Comparison of ENCODE assay signal across 13 mouse cellular contexts in genomic region chr7:66936042-66936755, GRCm38 (mm10).
DNase-seq lines count a peak whose midpoint lies in the region; ATAC-seq and TF ChIP-seq lines count a peak whose summit lies in the region.
"Had no signal": no experiment of that assay in that cellular context is flagged by ENCODE, and none has a peak within 500 bp of the region (broad histone marks: within the 10 kb centered on the region; RNA-seq: fewer than 3 reads in every experiment).

No protein-coding gene starts in this region.

- H3K4me3 ChIP-seq in forebrain, embryonic 11.5 days (ENCODE audit: low read depth, low read length) = no peak overlapping the region
- no peak overlapping the region for H3K4me3 ChIP-seq in forebrain, embryonic 10.5 days
- H3K4me3 ChIP-seq: midbrain, embryonic 15.5 days had no signal

- H3K4me1 ChIP-seq in forebrain, embryonic 11.5 days (replicated peaks; ENCODE audit: control insufficient read depth, insufficient read depth, low read length) = no peaks in the 10 kb centered on the region
- H3K4me1 ChIP-seq in forebrain, embryonic 10.5 days = peaks cover 44% of the 10 kb centered on the region

- no peak for ATAC-seq in forebrain, embryonic 11.5 days (replicated peaks; ENCODE audit: low FRiP score)
- ATAC-seq: inflammation-experienced regulatory T-cells, adult 6 months; midbrain, embryonic 15.5 days; Patski had no signal

- no peaks in the 10 kb centered on the region for H3K36me3 ChIP-seq in forebrain, embryonic 11.5 days (ENCODE audit: control insufficient read depth, insufficient read depth, low read length)
- H3K36me3 ChIP-seq in forebrain, embryonic 10.5 days (replicated peaks) = no peaks in the 10 kb centered on the region
- H3K36me3 ChIP-seq: midbrain, embryonic 15.5 days had no signal

- TF ChIP-seq CTCF in brain, embryonic 14.5 days (IDR thresholded peaks at IDR 0.05; ENCODE audit: borderline replicate concordance, extremely low read depth, insufficient read depth, insufficient read length) = no peak

- peak; percentile 36 for DNase-seq in forebrain, embryonic 11.5 days (ENCODE audit: low spot score)
- no peak for DNase-seq in forebrain, embryonic 10.5 days (ENCODE audit: extremely low spot score, low spot score)
- DNase-seq in kidney, postnatal 4 days = peak; percentile 22 to 30
- DNase-seq in kidney, adult 18-20 months = no peak
- peak; percentile 74 for DNase-seq in brain, embryonic 14.5 days (ENCODE audit: low read depth)
- DNase-seq in lung, postnatal 14 days = peak; percentile 46
- no peak for DNase-seq in urinary bladder, adult 18-20 months (ENCODE audit: low spot score in 2 of 2)
- no peak for DNase-seq in adrenal gland, adult 2 months
- DNase-seq: B cell, adult 2 months; liver had no signal

- TF ChIP-seq POLR2A in brain, embryonic 14.5 days (IDR thresholded peaks at IDR 0.05; ENCODE audit: borderline replicate concordance, extremely low read depth, insufficient read depth, insufficient read length, poor library complexity, severe bottlenecking) = no peak

- no peak overlapping the region for H3K4me2 ChIP-seq in forebrain, embryonic 11.5 days (ENCODE audit: low read depth, low read length, severe bottlenecking)
- H3K4me2 ChIP-seq: midbrain, embryonic 15.5 days had no signal

- no peak overlapping the region for H3K27ac ChIP-seq in forebrain, embryonic 11.5 days (ENCODE audit: low read depth, low read length)
- no peak overlapping the region for H3K27ac ChIP-seq in forebrain, embryonic 10.5 days
- H3K27ac ChIP-seq: midbrain, embryonic 15.5 days had no signal

- WGBS in forebrain, embryonic 11.5 days = 82% methylated on average over 8 of the region's 8 CpGs
- WGBS in forebrain, embryonic 10.5 days = 87% methylated on average over 8 of the region's 8 CpGs

- no peaks in the 10 kb centered on the region for H3K27me3 ChIP-seq in forebrain, embryonic 11.5 days (ENCODE audit: control insufficient read depth, insufficient read depth, low read length)
- no peaks in the 10 kb centered on the region for H3K27me3 ChIP-seq in forebrain, embryonic 10.5 days (ENCODE audit: poor library complexity, severe bottlenecking)
- H3K27me3 ChIP-seq: midbrain, embryonic 15.5 days; Patski had no signal

- no peak overlapping the region for H3K9ac ChIP-seq in forebrain, embryonic 11.5 days (ENCODE audit: low read length)
- H3K9ac ChIP-seq: midbrain, embryonic 15.5 days had no signal

- no peaks in the 10 kb centered on the region for H3K9me3 ChIP-seq in forebrain, embryonic 11.5 days (ENCODE audit: control insufficient read depth, low read length)
- no peaks in the 10 kb centered on the region for H3K9me3 ChIP-seq in forebrain, embryonic 10.5 days
- H3K9me3 ChIP-seq: midbrain, embryonic 15.5 days had no signal

Comparison
In these comparisons a context has a peak if more than half of its experiments do, and no peak if none do; other contexts are left out.
1. DNase-seq: peak in forebrain, embryonic 11.5 days (single experiment), kidney, postnatal 4 days (2 of 2), brain, embryonic 14.5 days (single experiment) and lung, postnatal 14 days (single experiment); none in forebrain, embryonic 10.5 days (single experiment), kidney, adult 18-20 months (single experiment), urinary bladder, adult 18-20 months (0 of 2) and adrenal gland, adult 2 months (single experiment).